Mouse (Mus musculus) naive thymus-derived CD4-positive, alpha-beta T cell, adult 2 months (primary cell): ENCODE measurements around the gene Strn.
A peak's percentile ranks its signal among the peaks of the same experiment; 100 is the strongest.

Experiments used
- DNase-seq: peaks from one replicate; pipeline ENCODE4 v3.0.0-alpha.2; 2011; ENCODE audit warnings: low read depth

Strn gene

DNA sequence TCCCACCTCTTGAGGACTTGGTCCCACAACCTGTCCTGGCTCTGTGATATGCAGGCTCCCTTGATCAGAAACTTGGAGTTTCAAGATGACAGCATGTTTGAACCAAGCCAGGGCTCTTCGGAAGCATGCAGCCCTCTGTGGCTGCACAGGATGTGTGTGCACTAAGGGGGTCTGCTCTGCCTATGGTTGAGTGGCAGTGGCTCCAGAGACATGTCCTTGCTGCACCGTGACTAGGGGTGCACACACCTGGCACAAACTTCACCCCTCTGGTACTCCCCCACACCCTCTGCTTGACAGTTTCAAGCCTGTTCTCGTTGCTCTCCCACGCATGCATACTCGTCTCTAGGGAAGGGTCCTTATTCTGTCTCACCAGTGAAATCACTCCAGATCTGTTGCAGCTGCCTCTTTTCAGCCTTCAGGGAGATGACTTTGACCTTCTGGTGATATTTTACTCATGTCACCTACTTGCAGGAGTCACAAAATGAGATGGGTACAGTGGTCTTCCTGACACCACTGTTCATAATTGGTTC is 118.8 kb downstream of the Strn start:
- DNase-seq, result no peak

DNA sequence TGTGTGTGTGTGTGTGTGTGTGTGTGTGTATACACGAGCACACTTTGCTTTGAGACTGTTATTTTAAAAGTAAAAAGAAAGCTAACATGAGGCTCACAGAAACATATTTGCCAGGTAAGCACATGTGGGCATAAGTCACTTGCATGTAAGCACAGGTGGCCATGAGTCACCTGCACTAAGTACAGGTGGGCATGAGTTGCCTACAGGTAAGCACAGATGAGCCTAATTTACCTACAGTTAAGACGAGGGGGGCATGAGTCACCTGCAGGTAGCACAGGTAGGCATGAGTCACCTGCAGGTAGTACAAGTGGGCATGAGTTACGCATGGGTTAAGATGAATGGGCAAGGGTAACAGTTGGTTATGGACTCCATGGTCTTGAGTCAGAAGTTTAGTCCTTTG is 121.9 kb downstream of the Strn start:
- no peak for DNase-seq

DNA sequence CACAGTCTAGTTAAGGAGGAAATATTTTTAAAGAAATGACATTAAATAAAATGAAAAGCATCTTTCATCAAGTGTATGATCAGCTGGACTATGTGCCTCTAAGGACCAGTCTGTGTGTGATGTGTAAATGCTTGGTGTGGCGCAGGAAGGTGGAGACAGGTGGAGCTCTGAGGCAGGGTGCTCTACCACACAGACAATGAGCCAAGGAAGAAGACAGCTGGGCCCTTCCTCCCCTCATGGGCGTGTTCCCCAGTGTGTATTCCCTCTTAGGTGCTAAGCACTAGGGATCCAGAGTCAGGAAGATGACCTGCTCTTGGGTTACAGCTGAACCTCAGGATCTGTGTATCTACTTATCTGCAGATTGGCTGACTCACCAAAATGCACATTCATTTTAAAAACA is 122.5 kb downstream of the Strn start:
- no peak for DNase-seq

DNA sequence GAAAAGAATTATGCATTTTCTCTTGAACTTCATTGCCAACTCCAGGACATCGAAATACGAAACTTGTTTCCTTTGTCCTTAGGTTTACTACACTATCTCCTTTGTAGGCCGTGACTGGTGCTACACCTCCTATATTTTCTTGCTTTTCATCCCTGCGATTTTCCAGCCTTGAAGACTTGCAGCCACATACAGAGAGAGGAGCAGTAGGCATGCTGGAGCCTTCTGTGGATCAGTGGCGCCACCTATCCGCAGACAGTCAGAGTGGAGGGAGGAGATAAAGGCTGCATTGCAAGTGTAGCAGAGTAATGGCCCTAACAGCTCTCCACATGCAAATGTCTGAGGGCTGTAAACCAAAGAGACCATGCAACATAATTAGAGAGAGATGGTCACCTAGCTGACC is 125.9 kb downstream of the Strn start:
- DNase-seq, result no peak

DNA sequence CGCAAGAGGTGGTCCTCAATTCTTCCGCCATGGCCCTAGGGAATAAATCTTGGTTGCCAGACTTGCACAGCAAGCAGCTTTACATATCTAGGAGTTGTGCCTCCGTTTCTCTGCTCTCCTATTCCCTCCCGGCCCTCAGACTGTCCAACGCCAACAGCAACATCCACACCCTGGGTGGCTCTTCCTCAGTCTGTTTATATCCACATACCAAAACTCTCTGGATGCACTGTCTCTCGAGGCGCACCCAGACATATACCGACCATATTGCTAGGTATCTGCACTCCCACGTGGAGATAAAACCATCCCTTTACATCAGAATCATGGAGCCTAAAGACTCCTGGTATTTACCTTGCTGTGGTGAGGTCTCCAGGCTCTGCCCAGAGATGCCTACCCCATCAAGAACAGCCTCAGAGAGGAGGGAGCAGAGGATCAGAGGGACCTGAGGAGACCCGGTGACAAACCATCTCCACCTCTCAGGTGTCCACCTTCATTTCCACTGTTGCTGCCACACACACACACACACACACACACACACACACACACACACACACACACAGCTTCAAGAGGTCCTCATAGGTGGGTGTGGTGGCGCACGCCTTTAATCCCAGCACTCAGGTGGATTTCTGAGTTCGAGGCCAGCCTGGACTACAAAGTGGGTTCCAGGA is 127.7 kb downstream of the Strn start:
- DNase-seq, result no peak

DNA sequence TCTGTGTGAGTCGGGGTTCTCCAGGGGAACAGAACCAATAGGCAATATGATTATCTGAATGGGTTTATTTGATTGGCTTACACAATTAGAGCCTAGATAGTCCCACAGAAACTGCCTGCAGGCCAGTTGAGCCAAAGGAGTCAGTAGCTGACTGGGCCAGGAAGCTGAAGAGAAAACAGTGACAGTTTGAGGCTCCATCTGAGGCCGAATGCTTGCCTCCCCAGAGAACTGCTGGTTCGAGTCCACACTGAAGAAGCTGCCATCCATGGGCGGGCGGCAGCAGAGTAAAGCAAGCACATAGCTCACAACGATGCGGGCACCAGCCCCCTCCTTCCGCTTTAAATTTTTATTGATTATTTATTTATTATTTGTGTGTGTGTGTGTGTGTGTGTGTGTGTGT is 128.3 kb downstream of the Strn start:
- DNase-seq, result no peak

DNA sequence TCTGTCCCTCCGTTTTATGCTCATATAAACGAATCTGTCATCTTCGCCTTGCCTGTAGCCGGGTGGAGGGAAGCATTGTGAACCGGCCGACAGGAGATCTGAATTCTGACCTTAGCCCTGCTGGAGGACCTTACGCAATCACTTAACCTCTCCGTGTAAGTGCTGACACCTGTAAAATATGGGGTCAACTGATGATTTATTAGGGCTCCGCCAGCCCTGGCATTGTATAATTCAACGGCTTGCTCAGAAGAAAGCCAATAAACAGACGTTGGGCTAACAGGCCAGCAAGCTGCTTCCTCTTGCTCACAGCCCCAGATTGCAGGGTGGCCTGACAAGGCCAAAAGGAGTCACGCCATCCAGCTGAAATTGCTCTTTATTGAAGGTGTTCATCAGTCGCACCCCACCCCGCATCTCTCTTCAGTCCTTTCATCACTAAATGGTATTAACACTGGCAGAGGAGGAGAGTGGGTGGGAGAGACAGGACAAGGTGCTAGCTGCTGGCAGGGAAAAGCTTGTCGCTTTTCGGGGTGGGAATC is 128.8 kb downstream of the Strn start:
- no peak for DNase-seq

DNA sequence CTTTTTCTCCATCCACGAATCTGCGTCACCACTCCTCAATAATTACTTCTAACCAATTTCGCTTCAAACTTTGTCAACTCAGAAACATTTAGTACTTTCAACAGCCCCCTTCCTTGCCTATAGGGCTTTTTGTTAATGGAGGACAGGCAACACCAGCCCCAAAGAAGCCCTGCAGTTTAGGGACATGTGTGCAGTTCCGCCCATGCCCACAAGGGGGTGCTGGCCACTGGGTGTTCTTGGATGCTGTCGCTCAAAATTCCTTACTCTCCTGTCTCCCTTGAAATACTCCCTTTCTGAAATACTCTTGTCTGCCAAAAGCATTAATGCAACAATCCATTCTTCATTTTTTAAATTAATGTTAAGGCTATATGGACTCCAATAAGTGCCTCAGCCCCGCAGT is 132.6 kb downstream of the Strn start:
- DNase-seq, result peak; percentile 67

DNA sequence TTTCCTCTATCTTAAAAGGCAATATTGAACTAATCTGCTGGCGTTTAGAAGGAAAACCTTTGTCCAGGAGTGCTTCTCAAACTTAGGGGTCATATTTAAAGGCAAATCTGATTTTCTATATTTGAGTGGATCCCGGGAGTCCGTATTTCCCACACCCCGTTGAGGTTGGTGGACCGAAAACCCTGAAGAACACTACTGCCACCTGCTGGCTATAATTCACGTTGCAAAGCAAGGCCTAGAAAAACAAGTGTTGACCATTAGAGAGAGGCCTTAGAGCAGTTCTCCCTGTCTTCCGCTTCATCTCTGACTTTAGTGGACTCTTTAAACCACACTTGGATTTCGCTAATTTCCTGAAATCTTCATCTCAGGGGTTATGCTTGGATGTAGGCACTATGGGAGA is 133.1 kb downstream of the Strn start:
- peak; percentile 72 for DNase-seq

DNA sequence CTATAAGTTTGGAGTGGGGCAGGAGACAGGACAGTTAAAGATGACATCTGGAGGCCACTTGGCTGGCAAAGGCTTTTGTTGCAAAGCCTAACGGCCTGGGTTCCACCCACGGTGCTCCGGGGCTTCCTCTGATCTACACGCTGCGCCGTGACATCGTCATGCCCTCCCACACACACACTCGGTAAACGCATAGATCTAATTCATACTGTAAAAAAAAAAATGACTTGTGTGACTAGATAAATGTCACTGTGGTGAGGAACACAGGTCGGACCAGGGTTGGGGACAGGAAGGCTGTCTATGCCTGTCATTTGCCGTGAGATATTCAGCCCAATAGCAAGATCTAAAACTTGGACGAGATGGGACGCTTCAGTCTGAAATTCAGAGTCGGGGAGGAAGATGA is 134.7 kb downstream of the Strn start:
- DNase-seq, result no peak

DNA sequence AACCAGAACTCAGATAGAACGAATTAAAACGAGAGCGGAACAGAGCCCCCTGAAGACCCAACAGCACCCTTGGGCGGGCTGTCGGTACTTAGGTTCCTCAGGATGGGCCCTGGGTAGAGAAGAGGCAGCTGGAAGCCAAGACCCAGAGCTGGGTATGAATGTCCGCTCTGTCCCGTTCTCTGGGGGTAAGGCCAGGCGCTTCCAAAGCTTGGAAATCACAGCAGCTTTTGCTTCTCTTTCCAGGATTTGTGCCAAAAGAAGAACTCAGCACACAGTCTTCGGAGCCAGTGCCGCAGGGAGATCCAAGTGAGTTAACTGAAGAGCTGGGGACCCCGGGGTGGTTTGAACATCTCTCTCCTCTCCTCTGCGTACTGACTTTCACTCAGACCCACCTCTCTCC is 135.4 kb downstream of the Strn start:
- DNase-seq, result no peak

DNA sequence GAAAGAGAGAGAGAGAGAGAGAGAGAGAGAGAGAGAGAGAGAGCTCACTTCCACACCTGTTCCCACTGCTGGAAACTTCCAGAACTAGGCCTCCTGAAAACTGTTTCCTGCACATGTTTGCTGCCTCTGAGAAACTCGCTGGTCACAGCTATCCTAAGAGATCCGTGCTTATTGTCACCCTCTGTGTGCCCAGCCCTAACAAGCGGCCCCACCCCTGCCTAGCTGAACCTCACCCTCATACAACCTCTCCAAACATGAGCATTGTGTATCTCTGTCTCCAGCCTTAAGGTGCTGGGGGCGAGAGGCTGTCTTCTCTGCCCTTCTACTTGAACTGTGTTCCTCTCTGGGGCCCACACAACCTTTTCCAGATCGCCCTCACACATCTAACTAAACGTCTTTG is 136.0 kb downstream of the Strn start:
- no peak for DNase-seq
